Mouse (Mus musculus) lung, adult 2 months (tissue): ENCODE data around the gene Slc17a7. TPM values are rescaled to one million over a fixed set of nuclear protein-coding genes. Genes with fewer than 3 reads are reported as not detected.

ENCODE experiments used
- DNase-seq: peaks from one replicate; pipeline ENCODE4 v3.0.0; 2022
- H3K4me1 ChIP-seq: fragments of 200-500 bp; 2 replicates; pipeline ENCODE4 v1.6.1; 2011; ENCODE audit warnings: low read length; ENCODE audit not compliant: control insufficient read depth, insufficient read depth
- H3K4me3 ChIP-seq: fragments of 200-500 bp; replicated peaks from 2 replicates; pipeline ENCODE3; 2011; ENCODE audit warnings: low read depth, mild to moderate bottlenecking, control low read depth, low read length; ENCODE audit errors: extremely low read depth
- CTCF ChIP-seq: fragments of 200-500 bp; IDR thresholded peaks from 2 replicates; pipeline ENCODE4 v1.5.1; 2011; ENCODE audit warnings: mild to moderate bottlenecking, low read length, control low read depth; ENCODE audit not compliant: insufficient read depth
- POLR2A ChIP-seq: fragments of 200-500 bp; IDR thresholded peaks from 2 replicates; pipeline ENCODE4 v1.6.1; 2011; ENCODE audit warnings: low read depth, mild to moderate bottlenecking, control low read depth, low read length, borderline replicate concordance; ENCODE audit errors: extremely low read depth
- WGBS: fragments of 180-500 bp; shearing (Covaris S2); methylation state at CpG from one replicate; pipeline ENCODE4 v1.1.7; 2018; 5-methylcytosine and 5-hydroxymethylcytosine counted together
- polyA plus RNA-seq: library from polyadenylated mRNA; depleted of rRNA; stranded (reverse); fragments of >200 nt; gene quantifications from 2 replicates; pipeline ENCODE4 v1.2.3, GENCODE M21; 2012

Gene Slc17a7
- polyA plus RNA-seq, 1 experiment, result 2.7 TPM

DNA sequence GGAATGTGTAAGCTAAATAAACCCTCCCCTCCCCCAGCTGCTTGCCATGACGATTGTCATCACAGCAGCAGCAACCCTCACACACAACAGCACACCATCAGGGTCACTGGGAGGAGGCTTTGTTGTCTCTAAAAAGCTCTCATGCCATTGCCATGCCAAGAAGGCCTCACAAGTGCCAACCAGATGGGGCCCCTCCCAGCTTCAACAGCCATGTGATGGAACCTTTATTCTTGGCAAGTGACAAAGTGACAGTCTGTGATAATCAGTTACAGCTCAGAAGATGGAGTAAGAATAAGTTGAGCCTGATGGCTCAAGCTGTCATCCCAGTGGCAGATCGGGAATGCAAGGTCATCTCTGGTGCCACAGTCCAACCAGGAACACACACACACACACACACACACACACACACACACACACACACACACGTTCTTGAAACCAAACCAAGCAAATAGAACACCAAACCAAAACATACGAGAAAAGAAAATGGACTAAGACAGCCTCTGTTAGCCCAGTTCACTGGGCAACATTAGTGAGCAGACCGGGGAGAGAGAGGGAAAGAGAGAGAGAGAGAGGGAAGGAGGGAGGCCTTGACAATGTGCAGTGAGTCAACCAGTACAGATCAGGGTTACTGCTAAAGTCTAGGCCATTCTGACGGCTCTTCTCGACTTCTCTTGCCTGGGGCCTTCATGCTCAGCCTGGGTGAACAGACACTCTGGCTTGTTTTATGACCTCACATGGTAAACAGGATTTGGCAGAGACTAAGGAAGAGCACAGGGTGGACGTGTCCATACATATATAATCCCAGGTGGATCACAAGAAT, 23.6 kb upstream of the Slc17a7 start:
- Histone ChIP-seq H3K4me1 (0 out of 2 replicates have a peak, but pooled peaks cover 2% of the 10 kb centered on the region), H3K4me3 (no peak overlapping the region)
- WGBS, result 64% methylated on average over 8 of the region's 8 CpGs
- TF ChIP-seq CTCF (no peak), POLR2A (no peak)
- DNase-seq, result no peak

GRCm38 (mm10) chr7:45141319-45141718, 22.4 kb upstream of the Slc17a7 start:
- no peak for DNase-seq
- H3K4me3 ChIP-seq, result no peak overlapping the region
- TF ChIP-seq POLR2A (no peak), CTCF (no peak)
- 0 out of 2 replicates have a peak, but pooled peaks cover 2% of the 10 kb centered on the region for H3K4me1 ChIP-seq
- WGBS, result 81% methylated on average over 3 of the region's 3 CpGs

DNA sequence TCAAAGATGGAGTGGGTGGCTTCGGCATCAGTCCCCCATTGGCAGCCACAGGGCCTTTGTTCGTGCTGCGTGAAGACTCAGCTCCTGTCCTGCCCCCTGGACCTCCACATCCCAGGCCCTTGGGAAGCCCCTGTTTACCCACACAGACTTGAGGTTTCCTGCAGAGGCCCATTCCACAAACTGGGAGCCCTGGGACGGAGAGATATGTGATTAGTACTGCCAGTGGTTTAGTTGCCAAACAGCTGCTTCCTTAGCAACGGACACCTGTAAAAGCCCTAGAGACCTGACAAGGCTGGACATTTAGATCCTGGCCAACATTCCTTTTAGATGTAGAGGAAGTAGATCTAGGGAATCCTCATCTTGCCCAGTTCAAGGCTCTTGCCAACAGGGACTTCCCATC, 21.8 kb upstream of the Slc17a7 start:
- 84% methylated on average over 5 of the region's 5 CpGs for WGBS
- H3K4me3 ChIP-seq, result no peak overlapping the region
- DNase-seq, result no peak
- no peaks in the 10 kb centered on the region for H3K4me1 ChIP-seq
- no peak for TF ChIP-seq CTCF
- TF ChIP-seq POLR2A, result no peak

DNA sequence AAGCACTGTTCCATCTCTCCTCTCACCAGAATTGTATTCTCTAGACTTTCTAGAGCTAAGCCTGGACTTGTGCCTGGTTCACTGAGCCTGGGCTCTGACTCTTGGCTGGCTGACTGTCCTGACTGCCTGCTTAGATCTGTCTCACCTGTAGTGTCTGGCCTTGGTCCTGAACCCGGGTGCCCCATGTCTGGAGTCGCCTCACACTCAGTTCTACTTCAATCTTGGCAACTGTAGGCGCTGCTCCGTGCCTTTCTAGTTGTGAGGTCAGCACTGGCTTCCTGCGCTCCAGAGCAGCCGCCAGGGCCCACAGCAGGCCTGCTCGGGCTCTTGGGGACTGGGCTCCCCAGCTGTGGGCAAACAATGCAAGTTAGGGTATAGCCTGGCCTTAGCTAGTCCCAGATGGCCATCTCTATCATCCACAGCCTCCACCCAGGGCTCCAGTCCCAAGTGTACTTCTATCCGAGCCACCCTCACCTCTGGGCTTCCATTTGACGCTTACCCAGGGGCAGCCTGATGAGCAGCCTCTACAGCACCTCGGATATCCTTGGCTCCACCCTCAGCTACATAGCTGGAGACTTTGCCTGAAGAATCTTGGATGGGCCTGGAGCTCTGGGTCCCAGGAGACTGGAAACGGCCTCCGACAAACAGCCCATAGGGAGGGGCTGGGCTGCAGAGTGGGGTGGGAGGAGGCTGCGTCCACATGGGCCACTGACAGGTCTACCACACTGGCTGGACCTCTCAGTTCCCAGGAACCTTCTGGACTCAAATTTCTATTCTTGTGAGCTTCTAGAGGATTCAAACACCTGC, 19.2 kb upstream of the Slc17a7 start:
- DNase-seq, result no peak
- TF ChIP-seq CTCF, result no peak
- no peak for TF ChIP-seq POLR2A
- 73% methylated on average over 13 of the region's 13 CpGs for WGBS
- no peak overlapping the region for H3K4me3 ChIP-seq
- H3K4me1 ChIP-seq, result no peaks in the 10 kb centered on the region; the same call in 1 of the 2 replicates

DNA sequence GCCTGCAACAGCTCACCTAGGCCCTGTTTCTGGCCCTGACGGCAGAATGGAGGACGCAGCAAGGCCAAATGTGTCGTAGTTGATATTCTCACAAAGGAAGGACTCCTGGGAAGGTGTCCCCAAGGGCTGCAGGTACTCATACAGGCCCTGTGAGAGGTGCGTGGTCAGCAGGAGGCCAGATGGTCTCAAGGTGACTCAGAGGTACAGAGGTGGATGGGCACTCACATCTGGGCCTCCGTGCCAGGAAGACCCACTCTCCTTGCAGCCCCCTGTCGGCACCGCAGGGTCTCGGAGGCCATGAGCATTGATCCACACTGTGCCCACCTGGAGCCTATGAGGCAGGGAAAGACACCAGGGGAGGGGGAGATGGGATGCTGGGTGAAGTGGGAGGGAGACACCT, 18.3 kb upstream of the Slc17a7 start:
- H3K4me3 ChIP-seq, result no peak overlapping the region
- TF ChIP-seq POLR2A, result no peak
- no peak for TF ChIP-seq CTCF
- 96% methylated on average over 8 of the region's 8 CpGs for WGBS
- DNase-seq, result no peak
- peaks cover 2% of the 10 kb centered on the region for H3K4me1 ChIP-seq

- WGBS, result 90% methylated on average over 11 of the region's 11 CpGs
- TF ChIP-seq CTCF (no peak), POLR2A (no peak)
- Histone ChIP-seq H3K4me3 (no peak overlapping the region), H3K4me1 (peaks cover 6% of the 10 kb centered on the region)
- no peak for DNase-seq
These were observed 16.5 kb upstream of the Slc17a7 start for GRCm38 (mm10) chr7:45147267-45147666.

GRCm38 (mm10) chr7:45147899-45148298, 15.8 kb upstream of the Slc17a7 start:
- DNase-seq, result no peak
- no peak for TF ChIP-seq POLR2A
- TF ChIP-seq CTCF, result no peak
- WGBS, result 76% methylated on average over 11 of the region's 11 CpGs

GRCm38 (mm10) chr7:45148534-45149098, 15.1 kb upstream of the Slc17a7 start:
- H3K4me3 ChIP-seq, result no peak overlapping the region
- 54% methylated on average over 4 of the region's 4 CpGs for WGBS
- no peak for TF ChIP-seq POLR2A
- TF ChIP-seq CTCF, result no peak
- no peak for DNase-seq
- peaks cover 6% of the 10 kb centered on the region for H3K4me1 ChIP-seq

More at GRCm38 (mm10) chr7:45147899-45148298, 15.8 kb upstream of the Slc17a7 start:
- peaks cover 6% of the 10 kb centered on the region for H3K4me1 ChIP-seq
- no peak overlapping the region for H3K4me3 ChIP-seq

DNA sequence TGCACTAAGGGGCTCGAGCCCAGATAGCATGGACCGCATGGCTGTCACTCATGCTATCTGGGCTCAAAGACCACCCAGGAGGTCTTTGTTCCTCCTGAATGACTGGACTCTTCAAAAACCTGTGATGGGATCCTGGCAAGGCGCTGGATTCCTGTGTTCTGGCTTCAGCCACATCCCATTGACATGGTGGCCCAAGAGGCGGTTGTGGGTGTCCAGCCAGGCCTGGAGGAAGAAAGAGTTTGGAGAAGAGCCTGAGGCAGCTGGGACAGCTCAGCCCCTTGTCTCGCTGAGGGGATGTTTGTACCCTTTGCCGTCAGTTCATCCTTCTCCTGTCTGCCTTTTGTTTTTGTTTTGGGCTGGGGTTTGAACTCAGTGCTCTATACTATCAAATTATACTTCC, 14.2 kb upstream of the Slc17a7 start:
- Histone ChIP-seq H3K4me1 (peaks cover 6% of the 10 kb centered on the region), H3K4me3 (no peak overlapping the region)
- WGBS, result 65% methylated on average over 6 of the region's 6 CpGs
- DNase-seq, result no peak
- TF ChIP-seq CTCF (no peak), POLR2A (no peak)
